Mouse (Mus musculus): ENCODE data around the gene Ublcp1.

GRCm38 (mm10) chr11:44417403-44417802 lies 52.9 kb downstream of the Ublcp1 start:
- TF ChIP-seq CTCF (IDR thresholded peaks at IDR 0.05; ENCODE audit: control insufficient read depth, insufficient read depth, insufficient read length) (no peak), MAX (IDR thresholded peaks at IDR 0.05) (no peak), USF1 (IDR thresholded peaks at IDR 0.05; ENCODE audit: low read depth) (no peak)
